ENCODE assay signal across 10 mouse cellular contexts in the genomic region with DNA sequence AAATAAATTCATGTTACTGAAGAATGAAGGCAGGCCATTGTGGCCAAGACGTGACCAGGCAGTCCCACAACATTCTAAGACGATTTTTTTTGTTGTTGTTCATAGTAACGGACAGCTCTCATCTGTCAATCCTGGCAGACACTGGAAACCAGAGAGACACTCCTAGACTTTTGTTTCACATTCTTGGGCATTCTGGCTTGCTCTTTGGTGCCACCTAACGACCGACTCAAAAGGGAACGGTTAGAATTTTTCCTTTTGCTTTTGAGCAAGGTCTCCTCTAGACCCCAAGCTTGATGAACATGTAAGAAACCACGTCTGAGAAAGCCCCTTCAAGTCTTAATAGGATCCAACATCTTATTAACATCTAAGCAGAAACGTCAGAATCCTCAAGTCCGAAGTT. TPM values are rescaled to one million over a fixed set of nuclear protein-coding genes. Genes with fewer than 3 reads are reported as not detected.
A peak's percentile ranks its signal among the peaks of the same experiment; 100 is the strongest.
DNase-seq lines count a peak whose midpoint lies in the region; ATAC-seq and TF ChIP-seq lines count a peak whose summit lies in the region.
"Had no signal": no experiment of that assay in that cellular context is flagged by ENCODE, and none has a peak within 500 bp of the region (broad histone marks: within the 10 kb centered on the region; RNA-seq: fewer than 3 reads in every experiment).

No protein-coding gene starts in this region.

- no peaks in the 10 kb centered on the region for H3K27me3 ChIP-seq in heart, postnatal 0 days (ENCODE audit: control insufficient read depth, insufficient read depth, low read length)
- no peaks in the 10 kb centered on the region for H3K27me3 ChIP-seq in thymus, adult 2 months (ENCODE audit: control insufficient read depth, insufficient read depth, low read length)
- H3K27me3 ChIP-seq in embryonic facial prominence, embryonic 11.5 days (ENCODE audit: control insufficient read depth, insufficient read depth, low read length) = no peaks in the 10 kb centered on the region
- no peaks in the 10 kb centered on the region for H3K27me3 ChIP-seq in limb, embryonic 11.5 days (ENCODE audit: control insufficient read depth, insufficient read depth, low read length)
- H3K27me3 ChIP-seq: lung, embryonic 15.5 days; stomach, embryonic 15.5 days had no signal

- no peak overlapping the region for H3K9ac ChIP-seq in heart, postnatal 0 days (replicated peaks; ENCODE audit: low read depth, low read length)
- H3K9ac ChIP-seq in embryonic facial prominence, embryonic 11.5 days (replicated peaks; ENCODE audit: low read length) = no peak overlapping the region
- H3K9ac ChIP-seq in limb, embryonic 11.5 days (ENCODE audit: low read length) = no peak overlapping the region
- H3K9ac ChIP-seq: lung, embryonic 15.5 days; stomach, embryonic 15.5 days had no signal

- no peak for DNase-seq in heart, postnatal 0 days (ENCODE audit: low spot score)
- DNase-seq in heart, adult 11 months = no peak
- DNase-seq in thymus, adult 2 months = peak; percentile 46
- no peak for DNase-seq in thymus, postnatal 36 days
- peak; percentile 77 for DNase-seq in embryonic facial prominence, embryonic 11.5 days (ENCODE audit: low spot score)
- peak; percentile 75 for DNase-seq in limb, embryonic 11.5 days (ENCODE audit: low spot score)

- peaks cover 22% of the 10 kb centered on the region for H3K36me3 ChIP-seq in heart, postnatal 0 days (replicated peaks; ENCODE audit: control insufficient read depth, insufficient read depth, low read length)
- H3K36me3 ChIP-seq in thymus, adult 2 months (ENCODE audit: control insufficient read depth, insufficient read depth, low read length) = peaks cover 11% of the 10 kb centered on the region
- H3K36me3 ChIP-seq in embryonic facial prominence, embryonic 11.5 days (replicated peaks; ENCODE audit: control insufficient read depth, insufficient read depth, low read depth, low read length) = peaks cover 4% of the 10 kb centered on the region
- peaks cover 13% of the 10 kb centered on the region; the same call in 1 of the 2 replicates for H3K36me3 ChIP-seq in limb, embryonic 11.5 days (ENCODE audit: control insufficient read depth, insufficient read depth, low read length)

- TF ChIP-seq CTCF in heart, postnatal 0 days (IDR thresholded peaks at IDR 0.05; ENCODE audit: low read depth) = peak; percentile 69
- TF ChIP-seq CTCF in thymus, adult 2 months (IDR thresholded peaks at IDR 0.05; ENCODE audit: borderline replicate concordance, control insufficient read depth, extremely low read depth, insufficient read depth, low read length, poor library complexity) = no peak

- no peaks in the 10 kb centered on the region for H3K9me3 ChIP-seq in heart, postnatal 0 days (replicated peaks; ENCODE audit: control insufficient read depth, low read length)
- no peaks in the 10 kb centered on the region for H3K9me3 ChIP-seq in embryonic facial prominence, embryonic 11.5 days (replicated peaks; ENCODE audit: control insufficient read depth, low read length)
- peaks cover 3% of the 10 kb centered on the region; the same call in 1 of the 2 replicates for H3K9me3 ChIP-seq in limb, embryonic 11.5 days (ENCODE audit: control insufficient read depth, low read length)
- H3K9me3 ChIP-seq: lung, embryonic 15.5 days; stomach, embryonic 15.5 days had no signal

- 8% methylated on average over 9 of the region's 9 CpGs for whole genome bisulfite sequencing in heart, postnatal 0 days
- WGBS in thymus, adult 2 months = 32% methylated on average over 9 of the region's 9 CpGs
- 12% methylated on average over 9 of the region's 9 CpGs for WGBS in embryonic facial prominence, embryonic 11.5 days
- WGBS in limb, embryonic 11.5 days = 15% methylated on average over 9 of the region's 9 CpGs

- H3K4me3 ChIP-seq in heart, postnatal 0 days (ENCODE audit: low read depth, low read length) = no peak overlapping the region
- H3K4me3 ChIP-seq in thymus, adult 2 months (ENCODE audit: control insufficient read depth, insufficient read depth, low read length) = no peak overlapping the region
- no peak overlapping the region for H3K4me3 ChIP-seq in embryonic facial prominence, embryonic 11.5 days (ENCODE audit: low read depth, low read length)
- no peak overlapping the region for H3K4me3 ChIP-seq in limb, embryonic 11.5 days (ENCODE audit: low read depth, low read length)
- H3K4me3 ChIP-seq: lung, embryonic 15.5 days; stomach, embryonic 15.5 days had no signal

- H3K27ac ChIP-seq in heart, postnatal 0 days (ENCODE audit: low read depth) = no peak overlapping the region
- no peak overlapping the region for H3K27ac ChIP-seq in thymus, adult 2 months (ENCODE audit: control insufficient read depth, insufficient read depth, low read length)
- H3K27ac ChIP-seq in embryonic facial prominence, embryonic 11.5 days (replicated peaks; ENCODE audit: low read depth, low read length) = no peak overlapping the region
- H3K27ac ChIP-seq in limb, embryonic 11.5 days (replicated peaks; ENCODE audit: low read depth, low read length) = no peak overlapping the region
- H3K27ac ChIP-seq: lung, embryonic 15.5 days; stomach, embryonic 15.5 days had no signal

- TF ChIP-seq EP300 in heart, postnatal 0 days (IDR thresholded peaks at IDR 0.05; ENCODE audit: low read depth) = no peak

- ATAC-seq in heart, postnatal 0 days (ENCODE audit: insufficient read depth, low read depth) = no peak
- no peak for ATAC-seq in embryonic facial prominence, embryonic 11.5 days (replicated peaks; ENCODE audit: insufficient number of reproducible peaks, low FRiP score, low TSS enrichment, low read depth)
- ATAC-seq in limb, embryonic 11.5 days (ENCODE audit: insufficient number of reproducible peaks, low FRiP score, low TSS enrichment, low read depth) = no peak
- no peak for ATAC-seq in megakaryocyte, adult 5-6 weeks (ENCODE audit: poor library complexity, severe bottlenecking)
- ATAC-seq in CD4-positive, CD25-positive, alpha-beta regulatory T cell, adult 4 months = no peak

- H3K4me2 ChIP-seq in heart, postnatal 0 days (ENCODE audit: low read depth, low read length) = no peak overlapping the region
- no peak overlapping the region for H3K4me2 ChIP-seq in embryonic facial prominence, embryonic 11.5 days (ENCODE audit: low read depth, low read length)
- no peak overlapping the region for H3K4me2 ChIP-seq in limb, embryonic 11.5 days (ENCODE audit: low read depth, severe bottlenecking)
- H3K4me2 ChIP-seq: lung, embryonic 15.5 days; stomach, embryonic 15.5 days had no signal

- TF ChIP-seq POLR2A in thymus, adult 2 months (IDR thresholded peaks at IDR 0.05; ENCODE audit: control insufficient read depth, extremely low read depth, insufficient read depth, low read length, poor library complexity) = no peak

- H3K4me1 ChIP-seq in heart, postnatal 0 days (ENCODE audit: control insufficient read depth, insufficient read depth) = no peaks in the 10 kb centered on the region
- H3K4me1 ChIP-seq in thymus, adult 2 months (replicated peaks; ENCODE audit: control insufficient read depth, insufficient read depth, low read length) = no peaks in the 10 kb centered on the region
- H3K4me1 ChIP-seq in embryonic facial prominence, embryonic 11.5 days (ENCODE audit: control insufficient read depth, insufficient read depth, low read length) = no peaks in the 10 kb centered on the region
- H3K4me1 ChIP-seq in limb, embryonic 11.5 days (ENCODE audit: control insufficient read depth, insufficient read depth, low read length) = no peaks in the 10 kb centered on the region
- H3K4me1 ChIP-seq: lung, embryonic 15.5 days; stomach, embryonic 15.5 days had no signal

RNA-seq across cellular contexts. Expression of gene Zfp64, which starts 31.7 kb away (rescaled TPM):
- total RNA-seq in heart, postnatal 0 days (2014; rRNA removed; ENCODE audit: low replicate concordance) = 15.4 and 19.9 TPM in 2 replicates
- 10.0 and 10.9 TPM in 2 replicates for polyA plus RNA-seq in heart, postnatal 0 days (2015; fragmentation: Nextera tagmentation; extraction: Ambion mirVana)
- 63.1 and 71.5 TPM in 2 replicates for polyA plus RNA-seq in thymus, adult 2 months (2012; rRNA removed)
- polyA plus RNA-seq in embryonic facial prominence, embryonic 11.5 days (2014; fragmentation: Nextera tagmentation; extraction: Ambion mirVana) = 42.1 and 44.0 TPM in 2 replicates
- 45.0 and 45.3 TPM in 2 replicates for polyA plus RNA-seq in limb, embryonic 11.5 days (2014; fragmentation: Nextera tagmentation; extraction: Ambion mirVana)
- total RNA-seq in megakaryocyte, adult 5-6 weeks (2015) = 6.7 and 8.8 TPM in 2 replicates
- 13.8 and 17.2 TPM in 2 replicates for total RNA-seq in megakaryocyte, adult 5-6 weeks (2017)
- polyA plus RNA-seq in CD4-positive, CD25-positive, alpha-beta regulatory T cell, adult 4 months (2017; shearing (Covaris generic)) = 10 to 100 TPM; 26.5 to 40.1 TPM

Comparison
In these comparisons a context has a peak if more than half of its experiments do, and no peak if none do; other contexts are left out.
1. DNase-seq: peak in thymus, adult 2 months (single experiment), embryonic facial prominence, embryonic 11.5 days (single experiment) and limb, embryonic 11.5 days (single experiment); none in heart, postnatal 0 days (single experiment), heart, adult 11 months (single experiment) and thymus, postnatal 36 days (0 of 2).